Mouse (Mus musculus) ES-Bruce4 (cell line): ENCODE results near the gene Pde4d. TPM values are rescaled to one million over a fixed set of nuclear protein-coding genes. Genes with fewer than 3 reads are reported as not detected.

Experiments used
- H3K27ac ChIP-seq: 2 replicates; pipeline ENCODE4 v1.5.1; 2012; ENCODE audit warnings: low read length, inconsistent platforms; ENCODE audit not compliant: insufficient read depth
- H3K27me3 ChIP-seq: 2 replicates; pipeline ENCODE4 v1.6.1; 2012; ENCODE audit warnings: mild to moderate bottlenecking, low read length, inconsistent platforms; ENCODE audit not compliant: control insufficient read depth, poor library complexity, insufficient read depth, severe bottlenecking
- H3K36me3 ChIP-seq: 2 replicates; pipeline ENCODE4 v1.6.1; 2012; ENCODE audit warnings: inconsistent platforms, mild to moderate bottlenecking, low read length, moderate library complexity; ENCODE audit not compliant: control insufficient read depth, poor library complexity, insufficient read depth, severe bottlenecking
- H3K4me1 ChIP-seq: one replicate; pipeline ENCODE4 v1.8.1; 2011; ENCODE audit warnings: low read length; ENCODE audit not compliant: control insufficient read depth, insufficient read depth
- H3K4me3 ChIP-seq: 2 replicates; pipeline ENCODE4 v1.5.1; 2011; ENCODE audit warnings: low read depth, mild to moderate bottlenecking, low read length
- H3K9ac ChIP-seq: 2 replicates; pipeline ENCODE4 v1.6.1; 2012; ENCODE audit warnings: low read depth, mild to moderate bottlenecking, inconsistent platforms; ENCODE audit not compliant: poor library complexity, severe bottlenecking
- H3K9me3 ChIP-seq: replicated peaks from 2 replicates; pipeline ENCODE4 v1.6.1; 2012; ENCODE audit warnings: mild to moderate bottlenecking, low read length, inconsistent platforms; ENCODE audit not compliant: control insufficient read depth, poor library complexity, insufficient read depth, severe bottlenecking
- CTCF ChIP-seq: IDR thresholded peaks from one replicate; pipeline ENCODE4 v1.8.1; 2011; ENCODE audit warnings: low read depth, low read length
- EP300 ChIP-seq: IDR thresholded peaks from 2 replicates; pipeline ENCODE4 v1.6.1; 2011; ENCODE audit warnings: low read depth, low read length; ENCODE audit not compliant: insufficient read depth
- POLR2A ChIP-seq: IDR thresholded peaks from one replicate; pipeline ENCODE4 v1.8.1; 2011; ENCODE audit warnings: low read length; ENCODE audit not compliant: insufficient read depth
- polyA plus RNA-seq: library from polyadenylated mRNA; stranded (reverse); fragments of >200 nt; gene quantifications from 2 replicates; pipeline ENCODE4 v1.2.4, GENCODE M21; 2011; ENCODE audit warnings: low read depth; ENCODE audit not compliant: missing spikeins, insufficient read depth, insufficient read length

The Pde4d gene
- polyA plus RNA-seq, 1 experiment = 5.0 TPM

DNA sequence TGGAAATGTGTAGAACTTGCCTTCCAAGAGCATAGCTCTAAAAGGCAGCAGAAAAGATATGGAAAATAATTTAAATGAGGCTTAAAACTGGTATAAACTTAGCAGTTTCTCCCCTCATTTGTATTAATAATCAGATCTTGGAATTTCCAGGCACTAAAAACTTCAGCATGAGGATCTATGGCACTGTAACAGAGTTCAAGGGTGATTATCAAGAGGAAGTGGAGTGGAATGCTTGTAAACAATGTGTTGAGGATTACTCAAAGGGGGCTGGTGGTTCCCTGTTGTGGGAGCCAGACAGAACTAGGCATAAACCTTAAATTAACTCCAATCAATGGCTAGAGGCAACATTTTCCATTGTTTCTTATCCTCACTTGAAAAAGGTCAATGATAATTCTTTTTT is 154.5 kb downstream of the Pde4d start:
- Histone ChIP-seq H3K9me3 (no peaks in the 10 kb centered on the region), H3K27me3 (no peaks in the 10 kb centered on the region), H3K4me3 (no peak overlapping the region), H3K4me1 (no peaks in the 10 kb centered on the region), H3K9ac (no peak overlapping the region), H3K27ac (no peak overlapping the region), H3K36me3 (no peaks in the 10 kb centered on the region)
- TF ChIP-seq POLR2A = no peak
- no peak for TF ChIP-seq CTCF
- no peak for TF ChIP-seq EP300

DNA sequence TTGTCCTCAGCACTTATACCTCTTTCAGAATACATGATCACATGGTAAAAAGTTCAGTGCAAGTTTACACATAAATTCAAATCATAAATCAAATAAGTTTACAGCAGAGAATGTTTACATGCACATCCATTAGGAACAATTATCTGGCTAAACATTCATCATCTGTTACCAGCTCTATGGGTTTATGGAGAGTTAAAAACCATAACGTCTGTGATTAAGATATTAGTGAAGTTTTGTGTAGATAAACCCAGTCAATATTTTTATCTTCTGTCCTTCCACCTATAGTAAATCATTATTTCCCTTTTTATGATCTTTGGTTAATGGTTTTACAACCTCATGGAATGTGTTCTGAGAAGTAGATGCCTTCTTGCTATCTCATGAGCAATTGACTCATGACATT is 168.5 kb downstream of the Pde4d start:
- TF ChIP-seq EP300 = no peak
- TF ChIP-seq POLR2A = no peak
- TF ChIP-seq CTCF = no peak
- no peaks in the 10 kb centered on the region for H3K36me3 ChIP-seq
- H3K9me3 ChIP-seq = no peaks in the 10 kb centered on the region
- H3K9ac ChIP-seq = no peak overlapping the region
- no peaks in the 10 kb centered on the region for H3K27me3 ChIP-seq
- H3K4me3 ChIP-seq = no peak overlapping the region
- H3K27ac ChIP-seq = no peak overlapping the region
- no peaks in the 10 kb centered on the region for H3K4me1 ChIP-seq

DNA sequence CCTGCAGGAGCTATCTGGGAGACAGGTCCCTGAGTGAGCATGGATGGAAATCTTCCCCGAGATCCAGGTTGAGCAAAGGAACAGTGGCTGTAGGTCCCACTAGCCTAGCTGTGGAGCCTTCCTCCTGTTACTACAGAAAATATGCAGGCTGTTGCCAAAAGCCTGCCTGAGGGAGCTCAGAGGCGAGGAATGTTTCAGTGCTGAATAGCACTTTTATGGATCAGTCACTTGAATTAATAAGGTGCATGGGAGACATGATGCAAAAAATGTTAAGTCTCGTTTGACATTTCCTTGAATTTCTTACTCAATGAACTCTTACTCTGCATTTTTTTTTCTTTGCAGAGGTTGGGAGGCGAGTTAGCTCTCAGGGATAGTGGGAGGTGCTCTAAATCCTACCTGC is 172.9 kb downstream of the Pde4d start:
- Histone ChIP-seq H3K9me3 (no peaks in the 10 kb centered on the region), H3K9ac (no peak overlapping the region)

GRCm38 (mm10) chr13:108623929-108624328 is 174.2 kb downstream of the Pde4d start:
- no peak overlapping the region for H3K9ac ChIP-seq
- H3K4me3 ChIP-seq = no peak overlapping the region
- H3K4me1 ChIP-seq = no peaks in the 10 kb centered on the region
- no peaks in the 10 kb centered on the region for H3K36me3 ChIP-seq
- H3K27ac ChIP-seq = no peak overlapping the region
- TF ChIP-seq POLR2A = no peak
- no peak for TF ChIP-seq CTCF
- no peak for TF ChIP-seq EP300
- H3K9me3 ChIP-seq = no peaks in the 10 kb centered on the region
- H3K27me3 ChIP-seq = no peaks in the 10 kb centered on the region

More for the DNA sequence above, 172.9 kb downstream of the Pde4d start:
- H3K4me1 ChIP-seq = no peaks in the 10 kb centered on the region
- no peak overlapping the region for H3K4me3 ChIP-seq
- no peaks in the 10 kb centered on the region for H3K27me3 ChIP-seq
- no peak for TF ChIP-seq EP300
- no peak for TF ChIP-seq POLR2A
- TF ChIP-seq CTCF = no peak
- H3K36me3 ChIP-seq = no peaks in the 10 kb centered on the region
- no peak overlapping the region for H3K27ac ChIP-seq

DNA sequence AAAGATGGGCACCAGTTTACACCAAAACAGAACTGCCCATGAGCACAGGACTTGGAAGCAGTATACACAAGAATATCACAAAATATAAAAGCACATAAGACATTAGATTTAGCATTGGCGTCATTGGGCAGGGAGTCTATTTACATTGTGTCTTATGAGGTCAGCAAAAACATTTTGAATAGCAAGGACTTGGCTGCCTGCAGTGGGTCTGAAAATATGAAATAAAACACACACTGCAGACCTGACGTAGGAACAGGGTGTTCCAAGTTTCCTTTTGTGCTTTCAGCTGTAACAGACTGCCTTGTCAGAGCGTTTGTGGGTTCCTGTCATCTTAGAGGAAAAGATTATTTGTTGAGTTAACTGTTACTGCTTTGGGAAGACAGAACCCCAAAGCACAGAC is 176.4 kb downstream of the Pde4d start:
- Histone ChIP-seq H3K4me1 (no peaks in the 10 kb centered on the region), H3K4me3 (no peak overlapping the region), H3K27ac (no peak overlapping the region), H3K27me3 (no peaks in the 10 kb centered on the region), H3K9me3 (no peaks in the 10 kb centered on the region), H3K36me3 (no peaks in the 10 kb centered on the region), H3K9ac (no peak overlapping the region)
- TF ChIP-seq EP300 = no peak
- TF ChIP-seq CTCF = no peak

GRCm38 (mm10) chr13:108628501-108628900 is 178.8 kb downstream of the Pde4d start:
- Histone ChIP-seq H3K4me3 (no peak overlapping the region), H3K9me3 (no peaks in the 10 kb centered on the region), H3K27ac (no peak overlapping the region), H3K9ac (no peak overlapping the region), H3K36me3 (no peaks in the 10 kb centered on the region), H3K27me3 (no peaks in the 10 kb centered on the region), H3K4me1 (no peaks in the 10 kb centered on the region)
- TF ChIP-seq CTCF = no peak

DNA sequence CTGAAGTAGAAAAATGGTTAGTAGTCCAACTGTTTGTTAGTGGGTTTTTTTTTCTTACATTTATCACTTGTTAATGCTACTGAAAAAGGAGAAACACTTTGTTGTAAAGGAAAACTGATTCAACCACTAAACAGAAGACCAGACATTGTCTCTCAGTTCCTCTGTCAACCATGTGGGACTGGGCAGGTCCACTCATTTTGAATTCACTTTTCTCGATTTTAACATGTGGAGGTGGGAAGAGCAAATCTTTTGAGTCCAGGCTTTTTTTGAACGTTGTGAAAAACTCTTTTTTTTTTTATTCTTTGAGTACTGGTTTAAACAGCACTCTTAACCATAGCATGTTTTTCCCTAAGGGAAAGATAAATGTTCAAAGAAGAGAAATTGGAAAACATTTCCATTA is 180.8 kb downstream of the Pde4d start:
- Histone ChIP-seq H3K9me3 (no peaks in the 10 kb centered on the region), H3K4me1 (no peaks in the 10 kb centered on the region), H3K27ac (no peak overlapping the region), H3K36me3 (no peaks in the 10 kb centered on the region), H3K9ac (no peak overlapping the region), H3K4me3 (no peak overlapping the region), H3K27me3 (no peaks in the 10 kb centered on the region)
- TF ChIP-seq POLR2A (no peak), EP300 (no peak), CTCF (no peak)
